Mouse (Mus musculus): ENCODE measurements around the gene Olfml1.

DNA sequence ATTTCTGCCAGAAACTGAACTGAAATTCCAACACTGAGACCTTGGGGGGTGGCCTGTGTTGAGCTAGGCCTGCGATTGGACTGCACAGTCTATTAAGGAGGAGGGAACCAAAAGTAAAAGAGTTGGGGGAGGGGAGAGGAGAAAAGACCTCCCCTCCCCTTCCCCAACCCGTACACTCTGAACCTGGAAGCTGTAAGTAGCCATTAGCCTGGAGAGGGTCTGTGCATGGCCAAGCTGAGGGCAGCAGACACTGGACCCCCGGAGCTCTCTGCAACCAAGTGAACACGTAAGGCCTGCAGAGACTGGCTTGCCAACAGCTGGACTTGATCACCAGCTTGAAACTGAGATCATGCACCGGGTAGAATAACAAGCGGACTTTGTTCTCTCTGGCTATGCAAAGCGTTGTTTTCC lies at the start of gene Olfml1:
- no peak for TF ChIP-seq CTCF (IDR thresholded peaks at IDR 0.05; ENCODE audit: low read depth)
- TF ChIP-seq EP300 (IDR thresholded peaks at IDR 0.05; ENCODE audit: low read depth), result no peak
